Mouse (Mus musculus) embryo, embryonic 9.5 days (tissue): ENCODE results near the gene Plpp1.

Experiments used
- DNase-seq: peaks from one replicate; pipeline ENCODE4 v3.0.0-alpha.2; 2017; ENCODE audit errors: extremely low spot score

Gene Plpp1

DNA sequence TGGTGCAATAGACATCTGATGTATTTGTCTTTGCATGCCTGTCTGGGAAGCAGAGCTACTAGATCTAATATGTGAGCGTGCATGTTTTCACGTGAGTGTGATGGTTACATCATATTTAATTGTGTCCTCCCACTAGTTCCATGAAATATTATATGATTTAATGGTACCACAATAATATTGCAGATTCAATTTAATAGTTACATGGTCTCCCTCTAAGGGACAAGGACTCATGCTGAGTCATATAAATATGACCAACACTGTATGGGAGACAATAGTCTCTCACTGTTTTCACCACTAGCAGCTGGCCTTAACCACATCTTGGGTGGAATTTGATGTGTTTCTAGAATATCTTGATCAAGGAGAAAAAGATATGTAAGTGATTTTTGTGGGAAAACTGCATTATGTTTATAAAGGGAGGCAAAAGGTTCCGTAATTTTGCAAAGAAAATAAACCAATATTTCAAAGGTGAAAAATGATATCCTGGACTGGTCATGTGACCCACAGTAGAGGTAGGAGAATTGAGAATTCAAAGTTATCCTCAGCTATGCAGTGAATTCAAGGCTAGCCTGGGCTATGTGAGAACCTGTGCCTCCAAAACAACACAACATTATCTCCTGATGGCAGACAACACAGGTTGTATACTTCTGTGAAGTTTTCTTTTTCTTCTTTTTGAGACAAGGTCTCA lies 26.5 kb upstream of the Plpp1 start:
- DNase-seq = no peak

GRCm38 (mm10) chr13:112775856-112776255 lies 24.7 kb upstream of the Plpp1 start:
- DNase-seq = no peak

GRCm38 (mm10) chr13:112778407-112778806 lies 22.2 kb upstream of the Plpp1 start:
- no peak for DNase-seq

- DNase-seq = no peak
Observed at GRCm38 (mm10) chr13:112785305-112785704, 15.3 kb upstream of the Plpp1 start.

- no peak for DNase-seq
Observed at GRCm38 (mm10) chr13:112786142-112786541, 14.4 kb upstream of the Plpp1 start.

GRCm38 (mm10) chr13:112786942-112787533 lies 13.6 kb upstream of the Plpp1 start:
- no peak for DNase-seq

DNA sequence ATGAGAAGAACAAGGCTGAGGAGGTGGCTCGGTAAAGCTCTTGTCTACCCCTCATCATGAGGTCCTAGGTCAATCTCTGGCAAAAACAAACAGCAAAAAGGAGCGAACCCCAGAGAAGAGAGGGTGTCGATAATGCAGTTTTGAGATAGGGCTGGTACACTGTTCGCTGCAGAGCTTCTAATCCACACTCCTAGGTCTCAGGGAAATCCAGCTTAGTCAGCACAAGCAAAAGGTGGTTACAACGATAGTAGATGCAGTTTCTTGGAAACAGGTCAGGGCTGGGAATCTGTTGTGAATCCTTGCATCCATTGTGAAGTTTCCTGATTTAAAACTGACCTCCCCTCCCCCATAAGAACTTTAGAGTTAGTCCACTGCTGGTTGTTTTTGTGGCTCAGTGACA lies 9.8 kb upstream of the Plpp1 start:
- no peak for DNase-seq

- DNase-seq = no peak
Observed at GRCm38 (mm10) chr13:112791906-112792305, 8.7 kb upstream of the Plpp1 start.

GRCm38 (mm10) chr13:112798243-112798952 lies 2.2 kb upstream of the Plpp1 start:
- no peak for DNase-seq

- no peak for DNase-seq
Observed at GRCm38 (mm10) chr13:112798953-112799305, 1.7 kb upstream of the Plpp1 start.

DNA sequence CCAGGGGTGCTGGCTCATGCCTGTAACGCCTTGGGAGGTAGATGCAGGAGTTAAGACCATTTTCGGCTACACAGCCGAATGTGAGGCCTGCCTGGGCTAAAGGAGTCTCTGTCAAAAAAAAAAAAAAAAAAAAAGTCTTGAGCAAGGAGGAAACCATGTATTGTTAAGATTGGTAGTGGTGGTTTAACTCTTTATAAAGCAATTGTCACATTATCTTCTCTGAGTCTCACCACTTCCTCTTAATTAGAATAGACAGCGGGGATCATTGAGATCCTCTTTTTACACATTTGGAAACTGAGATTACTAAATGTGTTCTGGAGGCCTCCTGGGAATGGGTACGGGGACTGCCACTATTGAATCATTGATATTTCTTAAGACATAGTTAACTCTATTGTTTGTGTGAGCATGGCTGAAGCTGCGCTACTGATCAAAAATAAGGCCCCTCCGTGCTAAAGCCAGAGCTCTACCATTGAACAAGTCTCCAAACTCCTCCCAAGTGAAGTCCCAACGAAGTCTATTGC lies 811 bp upstream of the Plpp1 start:
- DNase-seq = no peak

- no peak for DNase-seq
Observed at GRCm38 (mm10) chr13:112801381-112802004, 901 bp downstream of the Plpp1 start.

GRCm38 (mm10) chr13:112803106-112803505 lies 2.5 kb downstream of the Plpp1 start:
- DNase-seq = no peak

DNA sequence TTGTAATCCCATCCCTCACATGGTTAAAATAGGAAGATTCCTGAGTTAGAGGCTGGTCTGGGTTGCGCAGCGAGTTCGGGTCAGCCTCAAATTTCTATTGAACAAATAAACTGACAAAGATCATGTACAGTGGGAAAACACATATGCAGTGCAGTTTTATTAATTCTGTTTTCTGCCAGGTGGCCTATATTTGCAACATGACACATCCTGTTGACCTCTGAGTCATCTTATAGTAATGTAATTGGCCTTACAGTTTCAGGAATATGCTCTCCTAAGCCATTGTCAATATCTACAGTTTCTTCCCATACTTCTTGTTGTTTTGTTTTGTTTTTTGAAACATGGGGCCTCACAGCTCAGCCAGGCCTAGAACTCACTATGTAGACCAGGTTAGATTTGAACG lies 3.1 kb downstream of the Plpp1 start:
- DNase-seq = no peak

GRCm38 (mm10) chr13:112805529-112805928 lies 4.9 kb downstream of the Plpp1 start:
- DNase-seq = no peak

DNA sequence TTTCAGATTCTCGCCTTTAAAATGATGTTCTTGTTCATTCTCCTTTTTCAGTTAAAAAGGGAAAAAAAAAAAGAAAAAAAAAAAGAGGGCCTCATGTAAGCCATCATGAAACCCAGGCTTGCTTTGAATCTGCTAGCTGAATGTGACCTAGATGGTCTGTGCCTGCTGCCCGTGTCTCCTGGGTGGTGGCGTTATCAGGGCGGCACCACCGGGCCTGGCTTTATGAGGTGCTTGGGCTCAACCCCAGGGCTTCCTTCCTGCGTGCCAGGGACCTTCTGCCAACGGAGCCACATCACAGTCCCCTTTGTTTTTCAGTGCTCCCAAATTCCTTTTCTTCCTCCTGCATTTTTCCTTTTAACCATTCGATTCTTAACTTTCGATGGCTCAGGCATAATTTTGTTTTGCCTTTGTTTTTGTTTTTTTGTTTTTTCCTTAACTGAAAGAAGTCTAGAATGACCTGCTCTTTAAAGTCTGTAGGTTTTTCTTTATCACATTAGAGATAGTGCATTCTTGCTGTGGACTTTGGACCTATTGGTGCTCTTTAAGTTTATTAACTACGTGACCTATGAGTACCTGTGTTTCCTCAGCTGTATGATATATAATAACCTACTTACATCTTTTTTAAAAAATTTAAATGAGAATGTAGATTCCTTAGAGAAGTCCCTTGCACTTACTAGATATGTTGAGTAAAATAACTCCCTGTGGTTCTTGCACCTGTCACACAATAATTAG lies 7.5 kb downstream of the Plpp1 start:
- no peak for DNase-seq

GRCm38 (mm10) chr13:112809504-112810247 lies 9.1 kb downstream of the Plpp1 start:
- no peak for DNase-seq

DNA sequence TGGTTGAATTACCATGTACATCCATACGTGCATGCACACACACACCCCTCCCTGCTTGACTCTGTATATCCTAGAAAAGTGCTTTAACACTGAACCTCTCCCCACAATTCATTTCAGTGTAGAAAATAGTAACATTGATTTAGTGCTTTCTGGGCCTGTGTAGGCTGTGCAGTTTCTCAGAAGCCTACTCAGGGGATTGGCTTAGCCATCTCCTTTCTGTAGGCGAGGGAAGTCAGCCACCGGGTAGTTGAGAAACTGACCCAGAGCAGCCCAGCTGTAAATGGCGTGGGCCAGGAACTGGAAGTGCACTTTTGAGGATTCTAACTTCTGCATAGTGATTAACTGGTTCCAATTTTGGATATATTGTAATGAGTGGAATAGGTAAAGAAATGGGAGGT lies 9.7 kb downstream of the Plpp1 start:
- no peak for DNase-seq

DNA sequence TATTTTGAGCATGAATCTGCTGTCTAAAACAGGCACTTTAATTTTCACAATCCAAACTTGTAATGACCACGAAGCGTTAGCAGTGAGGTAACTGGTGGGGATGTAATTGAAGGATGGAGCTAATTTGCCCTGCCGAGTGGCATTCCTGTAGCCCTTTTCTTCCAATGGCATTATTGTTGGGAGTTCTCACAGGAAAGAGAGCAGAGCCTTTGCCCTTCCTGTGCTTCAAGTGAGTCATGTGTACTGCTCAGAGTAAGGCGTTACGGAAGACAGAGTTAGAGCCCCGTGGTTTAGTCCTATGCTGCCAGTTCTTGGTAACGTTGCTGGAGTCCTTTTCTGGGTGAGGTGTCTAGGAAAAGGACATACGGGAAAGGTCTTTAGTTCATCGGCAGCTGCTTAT lies 10.2 kb downstream of the Plpp1 start:
- DNase-seq = no peak

- no peak for DNase-seq
Observed at GRCm38 (mm10) chr13:112811708-112812403, 11.3 kb downstream of the Plpp1 start.

DNA sequence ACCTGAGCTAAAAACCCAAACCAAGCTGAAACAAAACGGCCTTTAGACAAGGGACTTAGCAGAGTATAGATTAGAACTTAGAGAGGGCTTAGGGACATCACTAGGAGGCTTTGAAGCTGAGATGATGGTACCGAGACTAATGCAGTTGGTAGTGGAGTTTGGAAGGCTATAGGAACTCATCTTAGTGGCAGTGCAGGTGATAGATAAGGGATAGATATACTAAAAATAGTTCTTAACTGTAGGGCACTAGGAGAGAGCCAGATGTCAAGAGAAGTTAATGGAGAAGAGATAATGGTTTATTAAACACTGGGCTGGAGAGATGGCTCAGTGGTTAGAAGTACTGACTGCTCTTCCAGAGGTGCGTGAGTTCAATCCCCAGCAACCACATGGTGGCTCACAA lies 15.4 kb downstream of the Plpp1 start:
- no peak for DNase-seq
